Mouse (Mus musculus): ENCODE results near the gene Gm10778.

DNA sequence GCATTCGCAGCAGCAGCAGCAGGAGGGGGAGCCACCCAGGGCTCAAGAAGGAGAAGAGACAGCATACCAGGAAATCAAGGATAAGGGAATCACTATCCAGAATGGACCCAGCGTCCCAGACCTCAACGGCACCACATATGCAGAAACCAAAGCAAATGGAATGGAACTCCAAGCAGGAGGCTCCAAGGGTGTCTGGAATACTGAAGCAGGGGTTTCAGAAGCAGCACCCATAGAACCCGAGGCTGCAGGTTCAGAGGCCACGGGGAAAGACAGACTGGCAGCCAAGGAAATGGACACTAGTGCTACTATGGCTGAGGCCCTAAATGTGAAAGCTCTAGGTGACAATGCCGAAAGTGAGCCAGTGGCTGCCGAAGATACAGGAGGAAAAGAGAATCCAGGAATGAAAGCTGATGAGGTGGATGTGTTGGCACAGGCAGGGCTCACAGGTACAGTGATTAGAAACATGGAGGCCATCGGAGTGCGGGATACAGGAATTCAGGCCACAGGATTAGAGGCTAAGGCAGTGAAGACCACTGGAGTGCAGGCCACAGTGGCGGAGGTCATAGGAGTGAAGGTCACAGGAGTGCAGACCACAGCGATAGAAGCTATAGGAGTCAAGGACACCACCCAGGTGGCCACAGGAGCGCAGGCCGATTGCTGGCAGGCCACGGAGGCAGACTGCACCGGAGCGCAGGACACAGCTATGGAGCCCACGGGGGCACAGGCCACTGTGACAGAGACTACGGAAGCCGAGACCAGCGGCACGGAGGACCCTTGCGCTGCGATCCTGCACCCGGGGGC is 6.0 kb upstream of the Gm10778 start:
- TF ChIP-seq CTCF (IDR thresholded peaks at IDR 0.05; ENCODE audit: borderline replicate concordance, extremely low read depth, insufficient read depth, insufficient read length): no peak
- TF ChIP-seq POLR2A (IDR thresholded peaks at IDR 0.05; ENCODE audit: borderline replicate concordance, extremely low read depth, insufficient read depth, insufficient read length, poor library complexity, severe bottlenecking): no peak

Measured in brain, embryonic 14.5 days (tissue).